Mouse (Mus musculus) forebrain, embryonic 11.5 days (tissue): ENCODE results near the gene Tex21. TPM values are rescaled to one million over a fixed set of nuclear protein-coding genes. Genes with fewer than 3 reads are reported as not detected.

Experiments used
- ATAC-seq: fragments of 200-750 bp; cut with Nextera tagmentation; replicated peaks from 2 replicates; pipeline ENCODE4 v1.8.0; 2017; ENCODE audit warnings: moderate TSS enrichment; ENCODE audit not compliant: low FRiP score
- DNase-seq: peaks from one replicate; pipeline ENCODE4 v3.0.0-alpha.2; 2017; ENCODE audit warnings: low spot score
- H3K27ac ChIP-seq: fragments of 300-500 bp; sonication (generic); 2 replicates; pipeline ENCODE4 v1.5.1; 2014; ENCODE audit warnings: low read depth, low read length
- H3K27me3 ChIP-seq: fragments of 300-500 bp; sonication (generic); 2 replicates; pipeline ENCODE4 v1.6.1; 2014; ENCODE audit warnings: mild to moderate bottlenecking, low read length, mixed read lengths; ENCODE audit not compliant: control insufficient read depth, insufficient read depth
- H3K36me3 ChIP-seq: fragments of 300-500 bp; sonication (generic); 2 replicates; pipeline ENCODE4 v1.6.1; 2014; ENCODE audit warnings: mild to moderate bottlenecking, low read length, moderate library complexity, mixed read lengths; ENCODE audit not compliant: control insufficient read depth, insufficient read depth
- H3K4me1 ChIP-seq: fragments of 300-500 bp; sonication (generic); replicated peaks from 2 replicates; pipeline ENCODE4 v1.6.1; 2014; ENCODE audit warnings: low read length, mixed read lengths; ENCODE audit not compliant: control insufficient read depth, insufficient read depth
- H3K4me2 ChIP-seq: fragments of 300-500 bp; sonication (generic); 2 replicates; pipeline ENCODE4 v1.6.1; 2014; ENCODE audit warnings: low read depth, mild to moderate bottlenecking, low read length, moderate library complexity, mixed read lengths; ENCODE audit not compliant: severe bottlenecking
- H3K4me3 ChIP-seq: fragments of 300-500 bp; sonication (generic); 2 replicates; pipeline ENCODE4 v1.5.1; 2014; ENCODE audit warnings: low read depth, low read length
- H3K9ac ChIP-seq: fragments of 300-500 bp; sonication (generic); 2 replicates; pipeline ENCODE4 v1.6.1; 2014; ENCODE audit warnings: low read length
- H3K9me3 ChIP-seq: fragments of 300-500 bp; sonication (generic); 2 replicates; pipeline ENCODE4 v1.6.1; 2016; ENCODE audit warnings: low read length, mixed read lengths; ENCODE audit not compliant: control insufficient read depth
- WGBS: fragments of 180-500 bp; shearing (Covaris S2); extraction: QIAGEN DNeasy Blood & Tissue Kit; methylation state at CpG from one replicate; pipeline ENCODE4 v1.1.7; 2014; 5-methylcytosine and 5-hydroxymethylcytosine counted together
- polyA plus RNA-seq: library from polyadenylated mRNA; unstranded; fragments of >200 nt; fragmentation: Nextera tagmentation; extraction: Ambion mirVana; gene quantifications from 2 replicates; pipeline ENCODE4 v1.2.1, GENCODE M21; 2014

The Tex21 gene
- polyA plus RNA-seq, 1 experiment from 2014 or later: not detected

DNA sequence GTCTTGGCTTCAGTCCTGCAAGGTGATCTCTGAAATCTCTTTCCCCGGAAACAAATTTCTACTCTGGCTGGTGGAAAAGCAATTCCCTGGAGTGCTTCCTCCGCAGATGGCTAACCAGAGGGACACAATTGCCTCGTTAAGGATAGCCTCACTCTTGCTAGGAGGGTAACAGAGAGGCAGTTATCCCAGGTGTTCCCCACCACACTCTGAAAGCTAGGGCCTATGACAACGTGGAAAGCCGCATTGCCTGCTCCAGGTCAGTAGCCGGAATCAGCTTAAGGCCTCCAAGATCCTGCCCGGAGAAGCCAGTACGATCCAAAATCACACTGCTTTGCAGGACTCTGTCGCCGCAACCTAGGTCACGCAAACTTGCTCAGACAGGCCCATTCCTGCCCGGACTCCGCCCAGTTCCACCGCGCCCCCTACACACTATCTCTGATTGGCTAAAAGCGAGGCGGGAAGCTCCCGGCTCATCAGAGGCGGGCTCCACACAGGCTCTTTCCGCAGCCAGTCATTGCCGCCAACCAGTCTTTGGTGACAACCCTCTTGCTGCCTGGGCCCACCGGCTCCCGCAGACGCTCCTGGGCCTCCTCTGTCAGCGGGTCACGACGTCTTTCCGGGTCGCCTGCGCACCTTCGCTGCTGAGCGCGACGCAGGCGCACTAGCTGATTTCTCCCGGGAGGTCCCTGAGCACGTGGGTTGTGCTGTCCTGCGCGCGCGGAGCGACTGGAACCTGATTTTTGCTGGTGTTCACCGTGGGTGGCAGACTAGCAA lies 8.4 kb upstream of the Tex21 start, which contains the start of gene Mthfd1:
Gene Mthfd1 (plus strand): TSS at position 574 of the 774 bp plus-strand sequence.
- H3K27me3 ChIP-seq: no peaks in the 10 kb centered on the region
- H3K4me1 ChIP-seq: no peaks in the 10 kb centered on the region
- 0 out of 2 replicates have a peak within 1 kb of the TSS, but pooled peaks have one; percentile 20 for H3K27ac ChIP-seq
- H3K9ac ChIP-seq: peak within 1 kb of the TSS; percentile 64
- peak within 1 kb of the TSS; percentile 92 for H3K4me2 ChIP-seq
- no peaks in the 10 kb centered on the region for H3K36me3 ChIP-seq
- WGBS: 2% methylated on average over 43 of the region's 43 CpGs
- H3K9me3 ChIP-seq: no peaks in the 10 kb centered on the region
- H3K4me3 ChIP-seq: peak within 1 kb of the TSS; percentile 50
- ATAC-seq (peak; percentile 99), DNase-seq (peak; percentile 95)

GRCm38 (mm10) chr12:76253991-76254390 lies 7.4 kb upstream of the Tex21 start:
- ATAC-seq (no peak), DNase-seq (no peak)
- Histone ChIP-seq H3K27ac (no peak overlapping the region), H3K4me3 (no peak overlapping the region), H3K4me2 (no peak overlapping the region), H3K9ac (no peak overlapping the region), H3K9me3 (no peaks in the 10 kb centered on the region), H3K27me3 (no peaks in the 10 kb centered on the region), H3K4me1 (no peaks in the 10 kb centered on the region), H3K36me3 (no peaks in the 10 kb centered on the region)
- WGBS: 85% methylated on average over 8 of the region's 8 CpGs

GRCm38 (mm10) chr12:76253591-76253990 lies 7.0 kb upstream of the Tex21 start:
- ATAC-seq: no peak
- Histone ChIP-seq H3K9me3 (no peaks in the 10 kb centered on the region), H3K4me1 (no peaks in the 10 kb centered on the region), H3K27ac (no peak overlapping the region), H3K9ac (no peak overlapping the region), H3K27me3 (no peaks in the 10 kb centered on the region), H3K4me3 (no peak overlapping the region), H3K36me3 (no peaks in the 10 kb centered on the region), H3K4me2 (no peak overlapping the region)
- no peak for DNase-seq
- 78% methylated on average over 2 of the region's 2 CpGs for WGBS

- Histone ChIP-seq H3K9me3 (no peaks in the 10 kb centered on the region), H3K4me1 (no peaks in the 10 kb centered on the region), H3K4me2 (no peak overlapping the region), H3K36me3 (no peaks in the 10 kb centered on the region), H3K27ac (no peak overlapping the region), H3K27me3 (no peaks in the 10 kb centered on the region), H3K4me3 (no peak overlapping the region), H3K9ac (no peak overlapping the region)
- WGBS: 62% methylated on average over 1 of the region's 1 CpGs
- ATAC-seq (no peak), DNase-seq (no peak)
Observed at GRCm38 (mm10) chr12:76253090-76253489, 6.5 kb upstream of the Tex21 start.

- Histone ChIP-seq H3K27me3 (no peaks in the 10 kb centered on the region), H3K9ac (no peak overlapping the region), H3K27ac (no peak overlapping the region), H3K4me2 (no peak overlapping the region), H3K4me3 (no peak overlapping the region), H3K4me1 (no peaks in the 10 kb centered on the region), H3K36me3 (no peaks in the 10 kb centered on the region), H3K9me3 (no peaks in the 10 kb centered on the region)
- DNase-seq (no peak), ATAC-seq (no peak)
- 90% methylated on average over 8 of the region's 8 CpGs for WGBS
Observed at GRCm38 (mm10) chr12:76244981-76245380, 1.6 kb downstream of the Tex21 start.

DNA sequence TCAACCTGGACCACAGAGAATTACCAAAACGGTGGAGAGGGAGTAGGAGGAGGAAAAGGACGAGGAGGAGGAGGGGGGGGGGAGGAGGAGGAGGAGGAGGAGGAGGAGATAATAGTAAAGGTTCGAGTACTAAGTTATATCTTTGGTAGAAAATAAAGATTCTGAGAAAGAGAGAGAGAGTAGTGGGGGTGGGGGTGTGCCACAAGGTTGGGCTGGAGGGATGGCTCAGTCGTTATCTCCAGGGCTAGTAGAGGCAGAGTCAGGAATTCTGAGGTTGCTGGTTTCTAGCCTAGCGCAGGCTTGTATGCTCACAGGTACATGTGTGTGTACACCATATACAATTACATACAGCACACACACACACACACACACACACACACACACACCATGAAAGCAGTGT lies 4.7 kb downstream of the Tex21 start:
- DNase-seq: no peak
- WGBS: 60% methylated on average over 5 of the region's 5 CpGs
- no peaks in the 10 kb centered on the region for H3K36me3 ChIP-seq
- no peak for ATAC-seq
- no peak overlapping the region for H3K9ac ChIP-seq
- no peaks in the 10 kb centered on the region for H3K27me3 ChIP-seq
- no peak overlapping the region for H3K4me2 ChIP-seq
- no peaks in the 10 kb centered on the region for H3K9me3 ChIP-seq
- no peaks in the 10 kb centered on the region for H3K4me1 ChIP-seq
- H3K4me3 ChIP-seq: no peak overlapping the region
- no peak overlapping the region for H3K27ac ChIP-seq

GRCm38 (mm10) chr12:76241084-76241483 lies 5.5 kb downstream of the Tex21 start:
- Histone ChIP-seq H3K27ac (no peak overlapping the region), H3K4me1 (no peaks in the 10 kb centered on the region), H3K9ac (no peak overlapping the region), H3K4me2 (no peak overlapping the region), H3K27me3 (no peaks in the 10 kb centered on the region), H3K4me3 (no peak overlapping the region), H3K9me3 (no peaks in the 10 kb centered on the region), H3K36me3 (no peaks in the 10 kb centered on the region)
- ATAC-seq (no peak), DNase-seq (no peak)
- 88% methylated on average over 3 of the region's 3 CpGs for WGBS

DNA sequence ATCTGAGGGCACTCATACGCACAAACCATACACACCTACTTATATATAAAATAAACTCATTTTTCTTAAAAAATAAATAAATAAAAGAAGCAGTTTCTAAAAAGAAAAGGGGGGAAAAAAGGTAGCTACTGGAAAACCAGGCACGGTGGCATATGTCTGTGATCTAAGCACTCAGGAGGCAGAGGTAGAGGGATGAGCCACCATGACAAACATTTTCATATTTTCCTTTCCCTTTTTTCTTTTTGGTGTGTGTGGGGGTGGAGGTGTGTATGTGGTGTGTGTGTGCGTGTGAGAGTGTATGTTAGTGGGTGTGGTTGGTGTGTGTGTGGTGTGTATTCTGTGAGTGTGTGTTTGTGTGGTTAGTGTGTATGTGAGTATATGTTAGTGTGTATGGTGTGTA lies 5.9 kb downstream of the Tex21 start:
- ATAC-seq: no peak
- WGBS: 91% methylated on average over 3 of the region's 3 CpGs

More for the DNA sequence above, 5.9 kb downstream of the Tex21 start:
- Histone ChIP-seq H3K9me3 (no peaks in the 10 kb centered on the region), H3K27me3 (no peaks in the 10 kb centered on the region), H3K36me3 (no peaks in the 10 kb centered on the region), H3K9ac (no peak overlapping the region), H3K4me1 (no peaks in the 10 kb centered on the region), H3K4me3 (no peak overlapping the region), H3K27ac (no peak overlapping the region), H3K4me2 (no peak overlapping the region)
- no peak for DNase-seq
